Mouse (Mus musculus): Measurements from ENCODE around the gene Ednrb. TPM values are rescaled to one million over a fixed set of nuclear protein-coding genes. Genes with fewer than 3 reads are reported as not detected.

Ednrb gene
- total RNA-seq, 2 experiments from 2014 or later = 15.4 to 19.0 TPM

DNA sequence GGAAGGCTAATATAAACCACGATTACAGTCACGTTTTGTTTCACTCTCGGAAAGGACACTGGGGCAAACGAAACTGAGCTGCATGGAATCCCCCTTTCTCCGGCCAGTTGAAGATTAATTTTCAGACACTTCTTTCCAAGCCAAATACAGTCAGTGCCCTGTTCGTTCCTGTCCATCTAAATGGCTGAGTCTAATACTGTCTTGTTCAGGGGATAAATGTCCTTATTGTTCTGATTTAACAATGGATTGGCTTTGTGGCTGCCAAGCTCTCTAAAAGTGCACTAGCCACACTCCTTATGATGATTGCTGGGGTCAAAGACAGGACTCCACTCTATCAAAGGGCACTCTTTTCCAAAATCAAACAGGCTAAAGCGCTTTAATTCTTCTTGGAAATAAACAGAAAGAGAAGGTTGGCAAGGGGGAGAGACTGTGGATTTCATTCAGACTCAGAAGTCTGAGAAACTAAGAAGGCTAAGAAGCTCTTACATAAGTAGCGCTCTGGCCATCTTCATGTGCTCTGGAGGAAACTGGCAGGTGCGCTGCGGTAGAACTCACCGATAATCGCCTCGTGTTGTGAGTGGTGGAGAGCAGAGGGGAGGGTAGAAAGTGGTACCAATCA is 65.6 kb downstream of the Ednrb start:
- no peak for DNase-seq
- intact Hi-C loops (cut with DNase I; ENCODE audit: low total_unique reads) = loop anchor here (10.0 kb wide), 1 partner anchor 56 kb away; no protein-coding TSS in a partner anchor

DNA sequence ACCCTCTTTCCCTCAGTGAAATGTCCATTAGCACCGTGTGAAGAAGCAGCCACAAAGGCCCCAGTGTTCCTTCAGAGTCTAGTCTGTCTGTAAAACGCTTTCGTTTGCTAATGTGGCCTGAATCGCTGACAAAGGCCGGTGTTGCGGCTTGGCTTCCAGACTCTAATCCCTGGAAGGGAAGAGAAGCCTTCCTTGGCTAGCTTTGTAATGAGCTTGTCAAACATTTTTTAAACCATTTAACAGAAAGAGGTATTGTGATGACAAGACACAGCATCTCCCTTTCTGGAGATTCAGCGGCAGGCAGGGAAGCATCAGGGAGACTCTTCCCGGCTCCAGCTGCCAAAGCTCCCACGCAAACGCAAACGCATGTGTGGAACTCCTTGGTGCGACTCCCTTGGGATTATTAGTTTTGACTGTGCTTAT is 66.2 kb downstream of the Ednrb start:
- DNase-seq = peak; percentile 18
- intact Hi-C loops (cut with DNase I; ENCODE audit: low total_unique reads) = loop anchor here (10.0 kb wide), 1 partner anchor 57 kb away; no protein-coding TSS in a partner anchor

DNA sequence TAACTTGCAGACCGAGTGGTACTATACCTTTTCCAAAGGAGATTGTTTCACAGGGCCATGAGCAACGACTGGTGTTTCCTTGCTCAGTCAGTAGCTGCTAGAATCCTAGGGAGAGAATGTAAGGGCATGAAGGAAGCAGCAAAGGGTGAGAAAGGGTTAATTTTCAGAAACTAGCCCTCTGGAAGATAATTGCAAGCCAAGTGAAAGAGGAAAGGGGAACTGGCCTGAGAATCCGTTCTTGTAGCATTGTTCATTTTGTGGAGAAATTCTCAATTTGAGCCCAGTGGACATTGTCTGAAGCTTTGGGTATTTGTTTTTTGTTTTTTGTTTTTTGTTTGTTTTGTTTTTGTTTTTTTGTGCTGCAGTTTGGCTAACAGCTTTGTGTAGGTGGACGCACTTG is 66.8 kb downstream of the Ednrb start:
- intact Hi-C loops (cut with DNase I; ENCODE audit: low total_unique reads) = loop anchor here (10.0 kb wide), 1 partner anchor 57 kb away; no protein-coding TSS in a partner anchor
- no peak for DNase-seq

DNA sequence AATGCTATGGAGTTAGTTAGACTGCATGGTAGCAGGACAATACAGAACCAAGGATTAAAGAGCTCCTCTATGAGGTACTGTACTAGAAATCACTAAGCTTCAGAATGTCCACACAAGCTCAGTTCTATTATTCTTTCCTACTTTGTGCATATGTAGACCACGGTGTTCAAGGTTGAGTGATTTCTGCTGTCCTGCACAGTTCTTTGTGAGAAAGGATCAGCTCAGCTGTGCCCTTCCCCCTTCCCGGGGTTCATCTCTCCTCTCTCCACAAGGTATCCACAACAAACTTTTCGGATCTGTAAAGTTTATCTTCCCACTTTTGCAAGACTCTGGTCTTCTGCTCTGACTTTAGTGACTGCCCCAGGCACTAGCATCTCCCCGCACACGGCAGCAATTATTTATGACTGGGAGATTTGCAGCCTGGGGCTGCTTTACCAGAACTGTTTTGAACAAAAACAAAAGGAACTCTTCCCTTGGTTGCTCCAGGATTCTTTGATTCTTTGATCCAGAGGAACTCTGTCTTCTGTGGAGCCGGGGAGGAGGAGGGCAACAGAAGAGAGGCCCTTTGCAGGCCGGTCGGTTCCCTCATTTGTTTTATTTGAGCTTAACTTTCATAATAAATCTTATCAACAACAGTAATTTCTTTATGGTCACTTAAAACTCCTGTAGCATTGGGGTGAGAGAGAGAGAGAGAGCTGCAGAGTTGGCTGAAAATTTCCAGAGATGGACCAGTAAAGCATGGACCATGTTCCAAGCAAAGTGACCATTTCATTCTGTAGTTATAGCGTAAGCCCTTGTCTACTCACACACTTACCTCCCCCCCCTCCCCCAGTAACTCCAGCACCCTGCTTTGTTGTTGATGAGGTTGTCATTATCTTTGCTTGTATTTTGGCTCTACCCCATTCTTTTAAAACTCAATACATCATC is 74.6 kb downstream of the Ednrb start:
- intact Hi-C loops (cut with DNase I; ENCODE audit: low total_unique reads) = loop anchor here (10.0 kb wide), 1 partner anchor 65 kb away; no protein-coding TSS in a partner anchor
- DNase-seq = no peak

DNA sequence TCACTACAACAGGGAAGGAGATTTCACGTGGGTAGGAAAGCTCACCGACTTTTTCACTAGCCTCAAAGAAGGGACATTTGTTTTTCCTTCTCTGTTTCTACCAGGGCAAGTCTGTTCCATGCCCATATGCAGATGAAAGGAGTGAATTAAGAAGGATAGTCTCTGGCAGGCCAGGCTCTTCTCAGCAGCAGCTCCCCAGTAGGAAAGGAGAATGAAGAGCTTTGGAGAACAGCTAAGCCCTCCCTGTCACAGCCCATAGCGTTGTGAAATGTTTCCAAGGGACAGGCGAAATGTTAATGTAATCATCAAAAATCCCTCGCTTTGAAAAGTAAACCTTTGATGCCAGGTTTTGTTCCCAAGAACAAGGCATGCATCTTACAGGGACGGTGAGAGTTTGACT is 76.7 kb downstream of the Ednrb start:
- DNase-seq = no peak
- intact Hi-C loops (cut with DNase I; ENCODE audit: low total_unique reads) = no loop called here

Other genes with a start within 250 kb of the Ednrb start
- under 1 TPM in 1 of 2 experiments, not detected in 1; 0.08 TPM for gene Slain1, start 194.2 kb downstream of the Ednrb start, total RNA-seq (2021)

Data from gastrocnemius, postnatal 14 days (tissue).